Mouse (Mus musculus) kidney, adult 2 months (tissue): Measurements from ENCODE around the gene Hbb-bt.

ENCODE experiments used
- CTCF ChIP-seq: fragments of 200-500 bp; conservative IDR thresholded peaks from 2 replicates; pipeline ENCODE4 v1.5.1; 2011; ENCODE audit warnings: low read depth, mild to moderate bottlenecking, control low read depth, low read length, moderate library complexity, mixed read lengths; ENCODE audit not compliant: insufficient read depth, insufficient read length
- POLR2A ChIP-seq: fragments of 200-500 bp; IDR thresholded peaks from one replicate; pipeline ENCODE4 v1.6.1; 2011; ENCODE audit warnings: low read depth, low read length, control low read depth

DNA sequence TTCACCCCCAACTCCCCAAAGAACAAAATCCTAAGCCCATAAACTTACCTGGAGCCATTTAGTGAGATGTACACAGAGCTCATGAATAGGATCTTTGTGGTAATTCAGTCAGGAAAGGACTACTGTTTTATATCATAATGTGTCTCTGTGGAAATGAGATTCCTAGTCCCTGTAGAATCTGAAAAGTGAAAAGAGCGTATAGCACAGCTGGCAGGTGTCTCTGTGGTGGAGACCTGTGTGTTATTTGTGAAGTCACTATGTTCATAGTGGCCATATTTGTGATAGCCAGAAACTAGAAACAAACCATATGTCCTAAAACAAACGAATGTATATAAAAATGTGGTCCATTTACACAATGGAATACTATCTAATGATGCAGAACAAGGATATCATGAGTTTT, 42.3 kb downstream of the Hbb-bt start, which contains the start of gene Olfr69:
- TF ChIP-seq POLR2A: no peak
- TF ChIP-seq CTCF: no peak
